Mouse (Mus musculus): ENCODE data around the gene Cdc16.
A peak's percentile ranks its signal among the peaks of the same experiment; 100 is the strongest.

GRCm38 (mm10) chr8:13785250-13785763 lies 27.8 kb downstream of the Cdc16 start, which contains the start of gene Upf3a:
- no peak for TF ChIP-seq POLR2A (IDR thresholded peaks at IDR 0.05; ENCODE audit: borderline replicate concordance, extremely low read depth, low read depth, low read length)
- TF ChIP-seq CTCF (IDR thresholded peaks at IDR 0.05; ENCODE audit: insufficient read depth, low read length): peak; percentile 32; the same call in 1 of the 2 replicates
